Mouse (Mus musculus) CH12.LX (cell line): ENCODE measurements at regions not wholly inside any gene's neighbourhood (a gene's known extent, or its start where the extent isn't known, plus 50 kb on each side); places are given as distances from the start of the nearest gene placed in this dataset.

Experiments
- DNase-seq: peaks from one replicate; pipeline ENCODE4 v3.0.0-alpha.2; 2013; ENCODE audit errors: extremely low read depth
- H3K27ac ChIP-seq: 2 replicates; pipeline ENCODE4 v1.5.1; 2012; ENCODE audit warnings: low read depth, mild to moderate bottlenecking, control low read depth, moderate library complexity; ENCODE audit not compliant: insufficient read depth
- H3K27me3 ChIP-seq: replicated peaks from 2 replicates; pipeline ENCODE3; 2012; ENCODE audit warnings: inconsistent platforms
- H3K36me3 ChIP-seq, 2 experiments: replicated peaks in 1 of 2; 2 replicates each; pipeline versions ENCODE3 to v1.6.1; 2012; ENCODE audit warnings: inconsistent platforms in 1 of 2, low read length in 1 of 2, mild to moderate bottlenecking in 1 of 2, mixed read lengths in 1 of 2, moderate library complexity in 1 of 2; ENCODE audit not compliant: control insufficient read depth in 1 of 2, insufficient read depth in 1 of 2
- H3K4me1 ChIP-seq, 2 experiments: 2 replicates each; pipeline ENCODE4 v1.6.1; 2012; ENCODE audit warnings: inconsistent platforms in 1 of 2, moderate library complexity in 1 of 2; ENCODE audit not compliant: insufficient read depth in 2 of 2, control insufficient read depth in 1 of 2
- H3K4me2 ChIP-seq: 2 replicates; pipeline ENCODE4 v1.6.1; 2012; ENCODE audit warnings: low read depth, mild to moderate bottlenecking, control low read depth; ENCODE audit not compliant: poor library complexity, insufficient read depth, severe bottlenecking
- H3K4me3 ChIP-seq, 3 experiments: fragments of 150-350 bp in 1 of 3; sonication (generic) in 1 of 3; replicated peaks in 1 of 3; 2 replicates each; pipeline versions ENCODE3 to v1.5.1; 2011 to 2012; ENCODE audit warnings: low read depth in 2 of 3, low read length in 2 of 3, mild to moderate bottlenecking in 2 of 3, moderate library complexity in 2 of 3, control low read depth in 1 of 3, improper control_type of control experiment in 1 of 3, inconsistent platforms in 1 of 3, mixed read lengths in 1 of 3; ENCODE audit not compliant: poor library complexity in 1 of 3
- H3K79me2 ChIP-seq: replicated peaks from 2 replicates; pipeline ENCODE4 v1.6.1; 2012; ENCODE audit warnings: mild to moderate bottlenecking, moderate library complexity; ENCODE audit not compliant: control insufficient read depth, poor library complexity, insufficient read depth, severe bottlenecking; ENCODE audit errors: extremely low read depth
- H3K9ac ChIP-seq: 2 replicates; pipeline ENCODE4 v1.6.1; 2012; ENCODE audit warnings: low read depth, mild to moderate bottlenecking, control low read depth, moderate library complexity; ENCODE audit not compliant: insufficient read depth
- H3K9me3 ChIP-seq: replicated peaks from 2 replicates; pipeline ENCODE3; 2012; ENCODE audit warnings: low read length, inconsistent platforms, mixed read lengths
- BHLHE40 ChIP-seq: IDR thresholded peaks from 2 replicates; pipeline ENCODE4 v1.6.1; 2011; ENCODE audit warnings: mild to moderate bottlenecking, low read depth, low read length, improper control_type of control experiment
- CHD1 ChIP-seq: IDR thresholded peaks from 2 replicates; pipeline ENCODE4 v1.6.1; 2012; ENCODE audit warnings: low read depth, low read length, improper control_type of control experiment, inconsistent platforms
- CHD2 ChIP-seq: IDR thresholded peaks from 2 replicates; pipeline ENCODE4 v1.6.1; 2011; ENCODE audit warnings: low read length, improper control_type of control experiment
- E2F4 ChIP-seq: IDR thresholded peaks from 2 replicates; pipeline ENCODE4 v1.6.1; 2011; ENCODE audit warnings: low read depth, low read length, improper control_type of control experiment; ENCODE audit not compliant: insufficient replicate concordance
- ELF1 ChIP-seq: IDR thresholded peaks from 2 replicates; pipeline ENCODE4 v1.6.1; 2014; ENCODE audit warnings: low read depth, mild to moderate bottlenecking, inconsistent platforms, low read length, improper control_type of control experiment
- EP300 ChIP-seq: IDR thresholded peaks from 2 replicates; pipeline ENCODE4 v1.6.1; 2011; ENCODE audit warnings: low read length, improper control_type of control experiment
- ETS1 ChIP-seq: conservative IDR thresholded peaks from 2 replicates; pipeline ENCODE4 v1.6.1; 2012; ENCODE audit warnings: low read depth, mild to moderate bottlenecking, inconsistent platforms, low read length, improper control_type of control experiment, moderate library complexity
- IRF4 ChIP-seq: IDR thresholded peaks from 2 replicates; pipeline ENCODE4 v1.6.1; 2014; ENCODE audit warnings: low read depth, mild to moderate bottlenecking, inconsistent platforms, low read length, improper control_type of control experiment
- KAT2A ChIP-seq: IDR thresholded peaks from 2 replicates; pipeline ENCODE4 v1.6.1; 2012; ENCODE audit warnings: low read length, improper control_type of control experiment, inconsistent platforms; ENCODE audit not compliant: insufficient replicate concordance
- MAFK ChIP-seq: IDR thresholded peaks from 2 replicates; pipeline ENCODE4 v1.6.1; 2011; ENCODE audit warnings: low read length, improper control_type of control experiment; ENCODE audit not compliant: insufficient replicate concordance
- MAX ChIP-seq: IDR thresholded peaks from 2 replicates; pipeline ENCODE4 v1.6.1; 2011; ENCODE audit warnings: low read length, improper control_type of control experiment
- MAZ ChIP-seq: IDR thresholded peaks from 2 replicates; pipeline ENCODE4 v1.6.1; 2012; ENCODE audit warnings: low read depth, mild to moderate bottlenecking, inconsistent platforms, low read length, improper control_type of control experiment, moderate library complexity
- MEF2A ChIP-seq: IDR thresholded peaks from 2 replicates; pipeline ENCODE4 v1.6.1; 2014; ENCODE audit warnings: low read depth, mild to moderate bottlenecking, inconsistent platforms, low read length, improper control_type of control experiment, borderline replicate concordance
- MXI1 ChIP-seq: IDR thresholded peaks from 2 replicates; pipeline ENCODE4 v1.6.1; 2011; ENCODE audit warnings: mild to moderate bottlenecking, low read depth, low read length, improper control_type of control experiment
- MYC ChIP-seq: IDR thresholded peaks from 2 replicates; pipeline ENCODE4 v1.6.1; 2011; ENCODE audit warnings: low read depth, mild to moderate bottlenecking, improper control_type of control experiment, low read length
- NELFE ChIP-seq: IDR thresholded peaks from 2 replicates; pipeline ENCODE4 v1.6.1; 2011; ENCODE audit warnings: low read depth, low read length, improper control_type of control experiment
- NRF1 ChIP-seq: IDR thresholded peaks from 2 replicates; pipeline ENCODE4 v1.6.1; 2014; ENCODE audit warnings: low read depth, mild to moderate bottlenecking, inconsistent platforms, low read length, improper control_type of control experiment, moderate library complexity
- RAD21 ChIP-seq: IDR thresholded peaks from 2 replicates; pipeline ENCODE4 v1.6.1; 2011; ENCODE audit warnings: low read depth, mild to moderate bottlenecking, low read length, improper control_type of control experiment, moderate library complexity
- RCOR1 ChIP-seq: conservative IDR thresholded peaks from 2 replicates; pipeline ENCODE4 v1.6.1; 2012; ENCODE audit warnings: low read depth, mild to moderate bottlenecking, inconsistent platforms, low read length, improper control_type of control experiment
- SMC3 ChIP-seq: IDR thresholded peaks from 2 replicates; pipeline ENCODE4 v1.6.1; 2011; ENCODE audit warnings: low read depth, low read length, improper control_type of control experiment
- TBP ChIP-seq: conservative IDR thresholded peaks from 2 replicates; pipeline ENCODE4 v1.6.1; 2011; ENCODE audit warnings: low read depth, low read length, improper control_type of control experiment
- TCF12 ChIP-seq: IDR thresholded peaks from 2 replicates; pipeline ENCODE4 v1.6.1; 2014; ENCODE audit warnings: low read depth, mild to moderate bottlenecking, inconsistent platforms, low read length, improper control_type of control experiment
- ZC3H11A ChIP-seq: IDR thresholded peaks from 2 replicates; pipeline ENCODE4 v1.6.1; 2012; ENCODE audit warnings: low read depth, mild to moderate bottlenecking, inconsistent platforms, low read length, improper control_type of control experiment
- ZKSCAN1 ChIP-seq: IDR thresholded peaks from 2 replicates; pipeline ENCODE4 v1.6.1; 2012; ENCODE audit warnings: low read depth, inconsistent platforms, low read length, improper control_type of control experiment, borderline replicate concordance
- ZNF384 ChIP-seq: IDR thresholded peaks from 2 replicates; pipeline ENCODE4 v1.6.1; 2012; ENCODE audit warnings: low read depth, low read length, improper control_type of control experiment, inconsistent platforms
- dilution Hi-C: fragments of 300-500 bp; cut with MboI; formaldehyde crosslinking; loops from 2 replicates; pipeline ENCODE4 v1.14.3; 2020; ENCODE audit warnings: low sequenced_read_pairs; ENCODE audit not compliant: extremely low pct_unique_long_range_greater_than_20kb, extremely low pct_ligation_motif_present
- in situ Hi-C: fragments of 300-500 bp; cut with MboI; formaldehyde crosslinking; loops from 3 replicates; pipeline ENCODE4 v1.14.3; 2019; ENCODE audit warnings: low sequenced_read_pairs, low pct_ligation_motif_present, low pct_unique_long_range_greater_than_20kb, mixed read lengths

DNA sequence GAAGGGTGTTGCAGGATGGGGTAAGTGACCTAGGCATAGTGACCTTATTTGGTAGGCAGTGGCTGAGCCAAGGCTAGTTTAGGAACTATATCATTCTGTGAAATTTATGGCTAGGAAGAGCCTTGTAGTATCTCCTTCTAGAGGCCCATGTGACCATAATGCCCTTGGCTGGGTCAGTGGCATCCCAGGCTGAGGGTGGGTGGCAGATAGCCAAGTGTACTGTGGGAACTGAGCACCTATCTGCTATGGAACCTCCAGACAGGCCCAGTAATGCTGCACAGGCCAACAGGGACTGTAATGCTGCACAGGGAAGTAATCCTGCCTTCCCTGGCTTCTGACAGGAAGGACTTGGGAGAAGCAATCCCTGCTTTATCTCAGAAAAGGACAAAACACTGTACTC, 500.6 kb upstream of the Mki67 start:
- H3K79me2 ChIP-seq: no peaks in the 10 kb centered on the region
- H3K4me2 ChIP-seq: no peak overlapping the region
- no peaks in the 10 kb centered on the region for H3K4me1 ChIP-seq
- no peak overlapping the region for H3K4me3 ChIP-seq
- dilution Hi-C loops: no loop called here
- in situ Hi-C loops: no loop called here
- peaks cover 84% of the 10 kb centered on the region for H3K27me3 ChIP-seq
- no peaks in the 10 kb centered on the region for H3K9me3 ChIP-seq
- H3K36me3 ChIP-seq: no peaks in the 10 kb centered on the region
- no peak for DNase-seq
- no peak overlapping the region for H3K27ac ChIP-seq
- no peak overlapping the region for H3K9ac ChIP-seq
- TF ChIP-seq TCF12 (no peak), CHD1 (no peak), KAT2A (no peak), ETS1 (no peak), NELFE (no peak), MAZ (no peak), IRF4 (no peak), SMC3 (no peak), BHLHE40 (no peak), E2F4 (no peak), MEF2A (no peak), CHD2 (no peak), MAX (no peak), ELF1 (no peak), TBP (no peak), RCOR1 (no peak), MXI1 (no peak), EP300 (no peak)

DNA sequence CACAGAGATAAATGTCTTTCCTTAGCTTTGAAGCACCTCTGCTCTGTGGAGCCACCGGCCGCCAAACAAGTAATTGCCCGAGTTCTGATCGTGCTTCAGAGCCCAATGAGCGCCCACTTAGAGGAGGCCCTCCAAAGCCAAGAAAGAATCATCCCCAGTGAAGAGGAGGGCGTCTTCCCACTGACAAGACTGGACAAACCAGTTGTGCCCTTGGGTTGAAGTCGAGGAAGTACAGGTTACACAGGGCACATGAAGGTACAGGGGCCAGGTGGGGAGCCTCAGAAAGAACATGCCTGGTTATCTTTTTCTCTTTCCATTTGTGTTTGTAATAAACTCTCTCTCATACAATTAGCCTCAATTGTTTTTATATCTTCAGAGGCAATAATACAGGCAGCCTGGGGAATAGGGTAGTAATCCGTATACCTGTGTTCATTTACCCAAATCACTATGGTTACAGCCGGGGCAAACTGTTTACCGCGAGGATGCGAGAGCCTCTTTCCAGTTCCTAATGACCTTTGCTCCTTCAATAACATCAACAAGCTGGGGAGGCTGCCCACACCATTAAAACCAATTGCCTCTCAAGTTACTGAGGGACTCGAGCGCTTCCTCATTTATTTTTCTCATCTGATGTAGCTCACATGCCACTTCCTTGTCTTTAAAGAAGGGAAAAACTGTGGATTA, 503.5 kb upstream of the Mki67 start:
- in situ Hi-C loops: no loop called here
- no peaks in the 10 kb centered on the region for H3K36me3 ChIP-seq
- DNase-seq: no peak
- no peaks in the 10 kb centered on the region for H3K4me1 ChIP-seq
- dilution Hi-C loops: no loop called here
- TF ChIP-seq MEF2A (no peak), MAFK (no peak), ZC3H11A (no peak), ZKSCAN1 (no peak), ETS1 (no peak), MYC (no peak), RAD21 (no peak), ZNF384 (no peak), NRF1 (no peak), E2F4 (no peak)
- peaks cover 83% of the 10 kb centered on the region for H3K27me3 ChIP-seq
- H3K9me3 ChIP-seq: no peaks in the 10 kb centered on the region
- no peak overlapping the region for H3K9ac ChIP-seq
- no peaks in the 10 kb centered on the region for H3K79me2 ChIP-seq
- no peak overlapping the region for H3K4me2 ChIP-seq
- H3K4me3 ChIP-seq: no peak overlapping the region
- no peak overlapping the region for H3K27ac ChIP-seq
